ENCODE assay signal across 9 mouse cellular contexts in genomic region chr1:162216656-162217055, GRCm38 (mm10).
DNase-seq lines count a peak whose midpoint lies in the region; ATAC-seq and TF ChIP-seq lines count a peak whose summit lies in the region.
"Had no signal": no experiment of that assay in that cellular context is flagged by ENCODE, and none has a peak within 500 bp of the region (broad histone marks: within the 10 kb centered on the region; RNA-seq: fewer than 3 reads in every experiment).

No protein-coding gene starts in this region.

- H3K9me3 ChIP-seq in kidney, postnatal 0 days (replicated peaks; ENCODE audit: low read length): no peaks in the 10 kb centered on the region
- no peaks in the 10 kb centered on the region for H3K9me3 ChIP-seq in heart, embryonic 15.5 days (replicated peaks)

- H3K36me3 ChIP-seq in kidney, postnatal 0 days (ENCODE audit: insufficient read depth, low read length): no peaks in the 10 kb centered on the region
- no peaks in the 10 kb centered on the region for H3K36me3 ChIP-seq in heart, embryonic 15.5 days

- 0 out of 2 replicates have a peak overlapping the region, but pooled peaks have one; percentile 27 for H3K9ac ChIP-seq in kidney, postnatal 0 days (ENCODE audit: low read depth, low read length)
- no peak overlapping the region for H3K9ac ChIP-seq in heart, embryonic 15.5 days

- no peak overlapping the region; the same call in 1 of the 2 replicates for H3K4me2 ChIP-seq in kidney, postnatal 0 days (ENCODE audit: low read length)
- no peak overlapping the region; the same call in 1 of the 2 replicates for H3K4me2 ChIP-seq in heart, embryonic 15.5 days

- TF ChIP-seq CTCF in kidney, postnatal 0 days (IDR thresholded peaks at IDR 0.05; ENCODE audit: low read depth): no peak

- H3K27ac ChIP-seq in kidney, postnatal 0 days: peak overlapping the region; percentile 82
- H3K27ac ChIP-seq in heart, embryonic 15.5 days: peak overlapping the region; percentile 56

- DNase-seq in kidney, postnatal 0 days (ENCODE audit: low spot score): peak; percentile 84
- DNase-seq in kidney, adult 18-20 months: no peak
- peak; percentile 86 for DNase-seq in embryo, embryonic 11 days
- DNase-seq in neural tube, embryonic 10.5 days (ENCODE audit: extremely low spot score, low spot score): peak; percentile 42
- no peak for DNase-seq in thymus, postnatal 10 days (ENCODE audit: low spot score in 2 of 2)
- DNase-seq in thymus, postnatal 0 days (ENCODE audit: low spot score): no peak
- no peak for DNase-seq in kidney, postnatal 36 days
- DNase-seq: cerebellum, adult 11-12 months had no signal

- peak; percentile 33; the same call in 1 of the 2 replicates for ATAC-seq in kidney, postnatal 0 days (replicated peaks; ENCODE audit: low FRiP score, low read depth)
- peak; percentile 54; the same call in 1 of the 2 replicates for ATAC-seq in heart, embryonic 15.5 days (replicated peaks; ENCODE audit: insufficient number of reproducible peaks, insufficient read depth, low FRiP score, low read depth)

- H3K4me1 ChIP-seq in kidney, postnatal 0 days (replicated peaks; ENCODE audit: insufficient read depth, low read length): peaks cover 3% of the 10 kb centered on the region; the same call in 1 of the 2 replicates
- H3K4me1 ChIP-seq in heart, embryonic 15.5 days (replicated peaks): peaks cover 3% of the 10 kb centered on the region

- no peak overlapping the region for H3K4me3 ChIP-seq in kidney, postnatal 0 days (replicated peaks; ENCODE audit: low read depth, low read length)
- no peak overlapping the region for H3K4me3 ChIP-seq in heart, embryonic 15.5 days

- 10% methylated on average over 4 of the region's 4 CpGs for WGBS in kidney, postnatal 0 days
- 48% methylated on average over 4 of the region's 4 CpGs for WGBS in heart, embryonic 15.5 days

- no peaks in the 10 kb centered on the region for H3K27me3 ChIP-seq in kidney, postnatal 0 days (ENCODE audit: insufficient read depth, low read length)
- no peaks in the 10 kb centered on the region for H3K27me3 ChIP-seq in heart, embryonic 15.5 days

Comparison
In these comparisons a context has a peak if more than half of its experiments do, and no peak if none do; other contexts are left out.
1. DNase-seq: peak in kidney, postnatal 0 days (single experiment), embryo, embryonic 11 days (single experiment) and neural tube, embryonic 10.5 days (single experiment); none in kidney, adult 18-20 months (single experiment), thymus, postnatal 10 days (0 of 2), thymus, postnatal 0 days (single experiment) and kidney, postnatal 36 days (0 of 2).